ENCODE assay signal across 19 mouse cellular contexts in genomic region chr4:119036582-119036981, GRCm38 (mm10).
DNase-seq lines count a peak whose midpoint lies in the region; ATAC-seq and TF ChIP-seq lines count a peak whose summit lies in the region.
"Had no signal": no experiment of that assay in that cellular context is flagged by ENCODE, and none has a peak within 500 bp of the region (broad histone marks: within the 10 kb centered on the region; RNA-seq: fewer than 3 reads in every experiment).

No protein-coding gene starts in this region.

- no peak overlapping the region for H3K4me3 ChIP-seq in heart, embryonic 12.5 days
- no peak overlapping the region for H3K4me3 ChIP-seq in MEL (ENCODE audit: control insufficient read depth in 1 of 2, insufficient read depth in 1 of 2, low read depth in 2 of 2, low read length in 2 of 2)
- peak overlapping the region; percentile 45 for H3K4me3 ChIP-seq in erythroblast, embryonic 14.5 days (replicated peaks)
- no peak overlapping the region for H3K4me3 ChIP-seq in liver, postnatal 0 days (ENCODE audit: low read depth, low read length)
- no peak overlapping the region for H3K4me3 ChIP-seq in cerebellum, adult 2 months (replicated peaks; ENCODE audit: insufficient read depth, low read depth, low read length)
- H3K4me3 ChIP-seq: embryonic facial prominence, embryonic 10.5 days; hindbrain, embryonic 12.5 days had no signal

- TF ChIP-seq EP300 in MEL (IDR thresholded peaks at IDR 0.05; ENCODE audit: low read depth in 1 of 2, low read length in 2 of 2), result peak; percentile 50 to 68
- peak; percentile 100 for TF ChIP-seq EP300 in liver, postnatal 0 days (IDR thresholded peaks at IDR 0.05; ENCODE audit: low read depth)

- 0 out of 2 replicates have a peak, but pooled peaks cover 13% of the 10 kb centered on the region for H3K4me1 ChIP-seq in heart, embryonic 12.5 days (replicated peaks)
- peaks cover 0 to 9% of the 10 kb centered on the region in 2 experiments; a peak in 2 of 4 replicates for H3K4me1 ChIP-seq in MEL (ENCODE audit: control insufficient read depth in 1 of 2, insufficient read depth in 2 of 2, low read length in 2 of 2)
- H3K4me1 ChIP-seq in erythroblast, embryonic 14.5 days (ENCODE audit: control insufficient read depth), result peaks cover 97% of the 10 kb centered on the region
- H3K4me1 ChIP-seq in liver, postnatal 0 days (ENCODE audit: insufficient read depth), result peaks cover 24% of the 10 kb centered on the region
- H3K4me1 ChIP-seq in cerebellum, adult 2 months (ENCODE audit: control insufficient read depth, insufficient read depth, low read length), result no peaks in the 10 kb centered on the region
- H3K4me1 ChIP-seq: embryonic facial prominence, embryonic 10.5 days; hindbrain, embryonic 12.5 days had no signal

- 31% methylated on average over 5 of the region's 5 CpGs for WGBS in heart, embryonic 12.5 days
- WGBS in liver, postnatal 0 days (ENCODE audit: insufficient replicate concordance), result 47% methylated on average over 5 of the region's 5 CpGs
- 86% methylated on average over 5 of the region's 5 CpGs for WGBS in cerebellum, adult 2 months

- peak; percentile 78; the same call in 1 of the 2 replicates for ATAC-seq in heart, embryonic 12.5 days (ENCODE audit: insufficient number of reproducible peaks, low FRiP score)
- peak; percentile 93 for ATAC-seq in liver, postnatal 0 days

- no peaks in the 10 kb centered on the region for H3K79me2 ChIP-seq in MEL (ENCODE audit: control insufficient read depth, insufficient read depth, low read length, poor library complexity)

- no peak overlapping the region for H3K4me2 ChIP-seq in heart, embryonic 12.5 days
- peak overlapping the region; percentile 33 for H3K4me2 ChIP-seq in liver, postnatal 0 days (ENCODE audit: low read depth, low read length)
- H3K4me2 ChIP-seq: hindbrain, embryonic 12.5 days had no signal

- intact Hi-C loops in heart, postnatal 14 days (cut with DNase I), result no loop called here

- H3K9ac ChIP-seq in heart, embryonic 12.5 days, result no peak overlapping the region
- no peak overlapping the region for H3K9ac ChIP-seq in MEL (ENCODE audit: control insufficient read depth, low read depth, low read length, poor library complexity, severe bottlenecking)
- H3K9ac ChIP-seq in liver, postnatal 0 days (replicated peaks), result peak overlapping the region; percentile 5; the same call in 1 of the 2 replicates
- H3K9ac ChIP-seq: hindbrain, embryonic 12.5 days had no signal

- no peak for TF ChIP-seq RAD21 in MEL (IDR thresholded peaks at IDR 0.05; ENCODE audit: low read depth, low read length)

- no peak for TF ChIP-seq CTCF in MEL (IDR thresholded peaks at IDR 0.05 in 2 of 3, conservative IDR thresholded peaks at IDR 0.05 in 1 of 3; ENCODE audit: control insufficient read depth in 1 of 3, insufficient read depth in 1 of 3, low read depth in 2 of 3, low read length in 3 of 3, poor library complexity in 1 of 3, severe bottlenecking in 1 of 3)
- no peak for TF ChIP-seq CTCF in liver, postnatal 0 days (IDR thresholded peaks at IDR 0.05; ENCODE audit: low read depth)
- no peak for TF ChIP-seq CTCF in cerebellum, adult 2 months (IDR thresholded peaks at IDR 0.05; ENCODE audit: borderline replicate concordance, insufficient read depth, low read depth, low read length)

- no peak overlapping the region; the same call in 1 of the 2 replicates for H3K27ac ChIP-seq in heart, embryonic 12.5 days (ENCODE audit: poor library complexity, severe bottlenecking)
- H3K27ac ChIP-seq in MEL (ENCODE audit: control insufficient read depth, low read depth, low read length), result no peak overlapping the region
- H3K27ac ChIP-seq in liver, postnatal 0 days (ENCODE audit: low read depth), result peak overlapping the region; percentile 90
- H3K27ac ChIP-seq in cerebellum, adult 2 months (ENCODE audit: insufficient read depth, low read length), result no peak overlapping the region
- H3K27ac ChIP-seq: embryonic facial prominence, embryonic 10.5 days; hindbrain, embryonic 12.5 days had no signal

- TF ChIP-seq POLR2A in MEL (IDR thresholded peaks at IDR 0.05; ENCODE audit: control insufficient read depth in 1 of 2, insufficient read depth in 1 of 2, low read depth in 1 of 2, low read length in 2 of 2, poor library complexity in 1 of 2), result no peak
- TF ChIP-seq POLR2A in cerebellum, adult 2 months (IDR thresholded peaks at IDR 0.05; ENCODE audit: borderline replicate concordance, insufficient read depth, low read length), result no peak

- no peak for DNase-seq in heart, postnatal 14 days
- DNase-seq in MEL (ENCODE audit: low read depth, low spot score), result peak; percentile 72
- peak; percentile 70 for DNase-seq in liver, postnatal 0 days
- no peak for DNase-seq in right cerebral cortex, postnatal 25 days
- no peak for DNase-seq in frontal cortex, postnatal 14 days (ENCODE audit: low spot score in 2 of 2)
- DNase-seq in cerebellum, adult 2 months, result no peak
- DNase-seq: adrenal gland, adult 8-10 months; B cell, adult 2 months; cerebellum, postnatal 14 days; gastrocnemius, postnatal 25 days; kidney, adult 11 months; kidney, postnatal 4 days; left cerebral cortex, postnatal 4 days; lung, adult 2 months; thymus, postnatal 4 days had no signal

- no peaks in the 10 kb centered on the region for H3K36me3 ChIP-seq in heart, embryonic 12.5 days
- peaks cover 0 to 8% of the 10 kb centered on the region in 2 experiments; a peak in 2 of 4 replicates for H3K36me3 ChIP-seq in MEL (ENCODE audit: control insufficient read depth in 1 of 2, insufficient read depth in 2 of 2, low read length in 2 of 2)
- H3K36me3 ChIP-seq in erythroblast, embryonic 14.5 days (ENCODE audit: control insufficient read depth), result peaks cover 73% of the 10 kb centered on the region
- H3K36me3 ChIP-seq in liver, postnatal 0 days (replicated peaks; ENCODE audit: insufficient read depth, low read length), result no peaks in the 10 kb centered on the region; the same call in 1 of the 2 replicates
- H3K36me3 ChIP-seq: embryonic facial prominence, embryonic 10.5 days; hindbrain, embryonic 12.5 days had no signal

- no peaks in the 10 kb centered on the region for H3K9me3 ChIP-seq in heart, embryonic 12.5 days (replicated peaks)
- no peaks in the 10 kb centered on the region for H3K9me3 ChIP-seq in MEL (replicated peaks; ENCODE audit: insufficient read depth, low read length)
- H3K9me3 ChIP-seq in erythroblast, embryonic 14.5 days (ENCODE audit: control insufficient read depth, low read length), result peaks cover 4% of the 10 kb centered on the region
- no peaks in the 10 kb centered on the region for H3K9me3 ChIP-seq in liver, postnatal 0 days (ENCODE audit: low read length)
- H3K9me3 ChIP-seq: embryonic facial prominence, embryonic 10.5 days; hindbrain, embryonic 12.5 days had no signal

- H3K27me3 ChIP-seq in heart, embryonic 12.5 days (replicated peaks), result no peaks in the 10 kb centered on the region
- peaks cover 0 to 3% of the 10 kb centered on the region in 2 experiments; a peak in 2 of 4 replicates for H3K27me3 ChIP-seq in MEL (ENCODE audit: control insufficient read depth in 1 of 2, insufficient read depth in 2 of 2, low read length in 2 of 2)
- H3K27me3 ChIP-seq in erythroblast, embryonic 14.5 days (ENCODE audit: control insufficient read depth), result peaks cover 19% of the 10 kb centered on the region
- H3K27me3 ChIP-seq in liver, postnatal 0 days (ENCODE audit: insufficient read depth, low read length), result no peaks in the 10 kb centered on the region
- no peaks in the 10 kb centered on the region for H3K27me3 ChIP-seq in cerebellum, adult 2 months (ENCODE audit: control insufficient read depth, insufficient read depth, low read length)
- H3K27me3 ChIP-seq: hindbrain, embryonic 12.5 days had no signal

TF ChIP-seq in MEL, 35 proteins besides CTCF, POLR2A, EP300 and RAD21:
- TF ChIP-seq GATA1 (IDR thresholded peaks at IDR 0.05; ENCODE audit: low read depth, low read length), result peak; percentile 80
- no peak for TF ChIP-seq SIN3A (IDR thresholded peaks at IDR 0.05; ENCODE audit: low read length)
- TF ChIP-seq ZMIZ1 (IDR thresholded peaks at IDR 0.05; ENCODE audit: low read depth, low read length), result no peak
- no peak for TF ChIP-seq MAFK (IDR thresholded peaks at IDR 0.05; ENCODE audit: borderline replicate concordance, low read depth, low read length)
- peak; percentile 83 for TF ChIP-seq TAL1 (IDR thresholded peaks at IDR 0.05; ENCODE audit: low read length)
- TF ChIP-seq SMC3 (IDR thresholded peaks at IDR 0.05; ENCODE audit: low read depth, low read length), result no peak
- no peak for TF ChIP-seq POLR2AphosphoS2 (IDR thresholded peaks at IDR 0.05; ENCODE audit: low read length)
- TF ChIP-seq RCOR1 (IDR thresholded peaks at IDR 0.05; ENCODE audit: low read depth, low read length), result peak; percentile 59; the same call in 1 of the 2 replicates
- 0 out of 2 replicates have a peak, but pooled peaks have one; percentile 31 for TF ChIP-seq TBP (IDR thresholded peaks at IDR 0.05; ENCODE audit: low read depth, low read length)
- no peak for TF ChIP-seq MAZ (IDR thresholded peaks at IDR 0.05; ENCODE audit: low read depth, low read length)
- peak; percentile 38; the same call in 1 of the 2 replicates for TF ChIP-seq ETS1 (IDR thresholded peaks at IDR 0.05; ENCODE audit: low read depth, low read length)
- peak; percentile 68; the same call in 1 of the 2 replicates for TF ChIP-seq TCF12 (IDR thresholded peaks at IDR 0.05; ENCODE audit: low read depth, low read length)
- no peak for TF ChIP-seq USF1 (IDR thresholded peaks at IDR 0.05; ENCODE audit: low read depth, low read length)
- no peak for TF ChIP-seq ZKSCAN1 (IDR thresholded peaks at IDR 0.05; ENCODE audit: low read depth, low read length)
- TF ChIP-seq POLR2AphosphoS5 (IDR thresholded peaks at IDR 0.05; ENCODE audit: borderline replicate concordance, low read depth, low read length), result no peak
- TF ChIP-seq NELFE (IDR thresholded peaks at IDR 0.05; ENCODE audit: low read depth, low read length), result no peak
- TF ChIP-seq CHD2 (IDR thresholded peaks at IDR 0.05; ENCODE audit: low read length), result no peak
TF ChIP-seq in MEL: peak in this region for 6.

Comparison
In these comparisons a context has a peak if more than half of its experiments do, and no peak if none do; other contexts are left out.
1. DNase-seq: peak in MEL (single experiment) and liver, postnatal 0 days (single experiment); none in heart, postnatal 14 days (0 of 2), right cerebral cortex, postnatal 25 days (single experiment), frontal cortex, postnatal 14 days (0 of 2) and cerebellum, adult 2 months (0 of 2).